Mouse (Mus musculus) ES-E14 (cell line): ENCODE results near the gene Klhdc8a.

ENCODE experiments used
- CHD2 ChIP-seq: IDR thresholded peaks from 2 replicates; pipeline ENCODE4 v1.6.1; 2014; ENCODE audit warnings: mild to moderate bottlenecking, low read depth, low read length, inconsistent platforms
- MAFK ChIP-seq: IDR thresholded peaks from 2 replicates; pipeline ENCODE4 v1.6.1; 2014; ENCODE audit warnings: mild to moderate bottlenecking, low read depth, low read length, inconsistent platforms; ENCODE audit not compliant: insufficient read depth
- ZC3H11A ChIP-seq: IDR thresholded peaks from 2 replicates; pipeline ENCODE4 v1.6.1; 2012; ENCODE audit warnings: low read depth, mild to moderate bottlenecking, inconsistent platforms, low read length, borderline replicate concordance
- ZNF384 ChIP-seq: IDR thresholded peaks from 2 replicates; pipeline ENCODE4 v1.6.1; 2012; ENCODE audit warnings: low read depth, low read length, inconsistent platforms

DNA sequence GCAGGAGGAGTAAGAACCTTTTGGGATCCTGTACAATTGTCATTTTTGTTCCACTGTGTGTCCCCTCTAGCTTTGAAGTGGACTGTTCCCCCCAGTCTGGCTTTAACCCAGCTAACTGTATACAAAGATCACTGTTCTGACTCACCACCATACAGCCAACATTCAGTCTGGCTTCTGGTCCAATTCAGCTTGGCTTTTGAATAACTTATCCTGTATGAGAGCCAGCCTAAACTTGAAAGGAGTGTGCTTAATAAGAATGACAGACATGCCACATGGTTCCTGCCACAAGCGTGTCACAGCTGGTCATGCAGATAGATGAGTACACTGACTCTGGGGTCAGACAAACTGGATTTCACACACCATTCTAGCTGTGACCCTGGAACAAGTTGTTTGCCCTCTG is 11.7 kb upstream of the Klhdc8a start:
- TF ChIP-seq MAFK (no peak), ZC3H11A (no peak), ZNF384 (no peak), CHD2 (no peak)
